Mouse (Mus musculus) MEL (cell line): ENCODE measurements around the gene Zfp648. TPM values are rescaled to one million over a fixed set of nuclear protein-coding genes. Genes with fewer than 3 reads are reported as not detected.

ENCODE experiments used
- DNase-seq: peaks from one replicate; pipeline ENCODE4 v3.0.0; 2011; ENCODE audit warnings: low read depth, low spot score
- H3K27ac ChIP-seq: 2 replicates; pipeline ENCODE4 v1.5.1; 2012; ENCODE audit warnings: low read depth, mild to moderate bottlenecking, control low read depth, low read length, moderate library complexity; ENCODE audit not compliant: control insufficient read depth
- H3K27me3 ChIP-seq, 2 experiments: fragments of 150-350 bp in 1 of 2; sonication (generic) in 1 of 2; 2 replicates each; pipeline ENCODE4 v1.6.1; 2012; ENCODE audit warnings: low read length in 2 of 2, mild to moderate bottlenecking in 2 of 2, improper control_type of control experiment in 1 of 2, moderate library complexity in 1 of 2; ENCODE audit not compliant: insufficient read depth in 2 of 2, control insufficient read depth in 1 of 2
- H3K36me3 ChIP-seq, 2 experiments: 2 replicates each; pipeline ENCODE4 v1.6.1; 2012 to 2014; ENCODE audit warnings: low read length in 2 of 2, improper control_type of control experiment in 1 of 2, inconsistent platforms in 1 of 2, mild to moderate bottlenecking in 1 of 2; ENCODE audit not compliant: insufficient read depth in 2 of 2, control insufficient read depth in 1 of 2
- H3K4me1 ChIP-seq, 2 experiments: fragments of 150-350 bp in 1 of 2; sonication (generic) in 1 of 2; 2 replicates each; pipeline ENCODE4 v1.6.1; 2012; ENCODE audit warnings: low read length in 2 of 2, improper control_type of control experiment in 1 of 2, mild to moderate bottlenecking in 1 of 2; ENCODE audit not compliant: insufficient read depth in 2 of 2, control insufficient read depth in 1 of 2
- H3K4me3 ChIP-seq, 2 experiments: fragments of 150-350 bp in 1 of 2; sonication (generic) in 1 of 2; 2 replicates each; pipeline ENCODE4 v1.5.1; 2012; ENCODE audit warnings: low read depth in 2 of 2, low read length in 2 of 2, mild to moderate bottlenecking in 2 of 2, moderate library complexity in 2 of 2, control low read depth in 1 of 2, improper control_type of control experiment in 1 of 2; ENCODE audit not compliant: control insufficient read depth in 1 of 2, insufficient read depth in 1 of 2
- H3K79me2 ChIP-seq: 2 replicates; pipeline ENCODE4 v1.6.1; 2012; ENCODE audit warnings: mild to moderate bottlenecking, low read length, moderate library complexity; ENCODE audit not compliant: control insufficient read depth, poor library complexity, insufficient read depth
- H3K9ac ChIP-seq: 2 replicates; pipeline ENCODE4 v1.6.1; 2012; ENCODE audit warnings: low read depth, mild to moderate bottlenecking, control low read depth, low read length, moderate library complexity; ENCODE audit not compliant: control insufficient read depth, poor library complexity, severe bottlenecking
- H3K9me3 ChIP-seq: fragments of 150-350 bp; sonication (generic); replicated peaks from 2 replicates; pipeline ENCODE4 v1.6.1; 2012; ENCODE audit warnings: mild to moderate bottlenecking, low read length, improper control_type of control experiment, moderate library complexity; ENCODE audit not compliant: insufficient read depth
- BHLHE40 ChIP-seq: IDR thresholded peaks from 2 replicates; pipeline ENCODE4 v1.6.1; 2012; ENCODE audit warnings: low read depth, mild to moderate bottlenecking, inconsistent platforms, low read length, improper control_type of control experiment, borderline replicate concordance
- CHD1 ChIP-seq: IDR thresholded peaks from 2 replicates; pipeline ENCODE4 v1.6.1; 2012; ENCODE audit warnings: low read depth, mild to moderate bottlenecking, inconsistent platforms, low read length, improper control_type of control experiment
- CHD2 ChIP-seq: IDR thresholded peaks from 2 replicates; pipeline ENCODE4 v1.6.1; 2011; ENCODE audit warnings: low read length, improper control_type of control experiment
- CTCF ChIP-seq, 3 experiments: IDR thresholded peaks in 2 of 3; conservative IDR thresholded peaks in 1 of 3; 2 replicates each; pipeline ENCODE4 v1.5.1; 2011 to 2012; ENCODE audit warnings: low read length in 3 of 3, low read depth in 2 of 3, mild to moderate bottlenecking in 2 of 3, improper control_type of control experiment in 1 of 3, inconsistent platforms in 1 of 3, mixed read lengths in 1 of 3, moderate library complexity in 1 of 3; ENCODE audit not compliant: control insufficient read depth in 1 of 3, insufficient read depth in 1 of 3, poor library complexity in 1 of 3, severe bottlenecking in 1 of 3
- ELF1 ChIP-seq: IDR thresholded peaks from 2 replicates; pipeline ENCODE4 v1.6.1; 2014; ENCODE audit warnings: low read depth, mild to moderate bottlenecking, inconsistent platforms, low read length, improper control_type of control experiment, moderate library complexity
- EP300 ChIP-seq, 2 experiments: IDR thresholded peaks; 2 replicates each; pipeline ENCODE4 v1.6.1; 2011; ENCODE audit warnings: improper control_type of control experiment in 2 of 2, low read length in 2 of 2, low read depth in 1 of 2, mild to moderate bottlenecking in 1 of 2
- GABPA ChIP-seq: IDR thresholded peaks from 2 replicates; pipeline ENCODE4 v1.6.1; 2012; ENCODE audit warnings: low read depth, mild to moderate bottlenecking, inconsistent platforms, low read length, improper control_type of control experiment, moderate library complexity
- GATA1 ChIP-seq: IDR thresholded peaks from 2 replicates; pipeline ENCODE4 v1.6.1; 2011; ENCODE audit warnings: low read depth, low read length, improper control_type of control experiment
- HCFC1 ChIP-seq: IDR thresholded peaks from 2 replicates; pipeline ENCODE4 v1.6.1; 2012; ENCODE audit warnings: low read depth, mild to moderate bottlenecking, inconsistent platforms, low read length, improper control_type of control experiment, moderate library complexity
- MAZ ChIP-seq: IDR thresholded peaks from 2 replicates; pipeline ENCODE4 v1.6.1; 2012; ENCODE audit warnings: low read depth, mild to moderate bottlenecking, inconsistent platforms, low read length, improper control_type of control experiment
- NRF1 ChIP-seq: IDR thresholded peaks from 2 replicates; pipeline ENCODE4 v1.6.1; 2014; ENCODE audit warnings: low read depth, mild to moderate bottlenecking, inconsistent platforms, low read length, improper control_type of control experiment, moderate library complexity; ENCODE audit not compliant: poor library complexity, insufficient read depth, severe bottlenecking
- POLR2A ChIP-seq, 2 experiments: IDR thresholded peaks; 2 replicates each; pipeline ENCODE4 v1.6.1; 2011 to 2012; ENCODE audit warnings: low read length in 2 of 2, mild to moderate bottlenecking in 2 of 2, control low read depth in 1 of 2, improper control_type of control experiment in 1 of 2, low read depth in 1 of 2, moderate library complexity in 1 of 2; ENCODE audit not compliant: control insufficient read depth in 1 of 2, insufficient read depth in 1 of 2, poor library complexity in 1 of 2
- POLR2AphosphoS2 ChIP-seq: IDR thresholded peaks from 2 replicates; pipeline ENCODE4 v1.6.1; 2011; ENCODE audit warnings: low read length, improper control_type of control experiment
- POLR2AphosphoS5 ChIP-seq: IDR thresholded peaks from 2 replicates; pipeline ENCODE4 v1.6.1; 2012; ENCODE audit warnings: low read depth, borderline replicate concordance, mild to moderate bottlenecking, inconsistent platforms, low read length, moderate library complexity, mixed read lengths
- RAD21 ChIP-seq: IDR thresholded peaks from 2 replicates; pipeline ENCODE4 v1.6.1; 2011; ENCODE audit warnings: mild to moderate bottlenecking, low read depth, low read length, improper control_type of control experiment
- RCOR1 ChIP-seq: IDR thresholded peaks from 2 replicates; pipeline ENCODE4 v1.6.1; 2012; ENCODE audit warnings: low read depth, mild to moderate bottlenecking, inconsistent platforms, low read length, improper control_type of control experiment
- SIN3A ChIP-seq: IDR thresholded peaks from 2 replicates; pipeline ENCODE4 v1.6.1; 2012; ENCODE audit warnings: low read length, improper control_type of control experiment, inconsistent platforms
- SMC3 ChIP-seq: IDR thresholded peaks from 2 replicates; pipeline ENCODE4 v1.6.1; 2011; ENCODE audit warnings: low read depth, low read length, improper control_type of control experiment
- TAL1 ChIP-seq: IDR thresholded peaks from 2 replicates; pipeline ENCODE4 v1.6.1; 2012; ENCODE audit warnings: mild to moderate bottlenecking, inconsistent platforms, low read length, moderate library complexity, mixed read lengths
- TBP ChIP-seq: IDR thresholded peaks from 2 replicates; pipeline ENCODE4 v1.8.0; 2011; ENCODE audit warnings: low read depth, low read length, improper control_type of control experiment
- TCF12 ChIP-seq: IDR thresholded peaks from 2 replicates; pipeline ENCODE4 v1.6.1; 2014; ENCODE audit warnings: low read depth, mild to moderate bottlenecking, inconsistent platforms, low read length, improper control_type of control experiment, moderate library complexity
- USF1 ChIP-seq: IDR thresholded peaks from 2 replicates; pipeline ENCODE4 v1.6.1; 2014; ENCODE audit warnings: low read depth, mild to moderate bottlenecking, inconsistent platforms, low read length, improper control_type of control experiment, moderate library complexity
- ZC3H11A ChIP-seq: IDR thresholded peaks from 2 replicates; pipeline ENCODE4 v1.6.1; 2012; ENCODE audit warnings: low read depth, mild to moderate bottlenecking, inconsistent platforms, low read length, improper control_type of control experiment
- ZKSCAN1 ChIP-seq: IDR thresholded peaks from 2 replicates; pipeline ENCODE4 v1.6.1; 2012; ENCODE audit warnings: low read depth, mild to moderate bottlenecking, inconsistent platforms, low read length, improper control_type of control experiment, moderate library complexity
- ZMIZ1 ChIP-seq: IDR thresholded peaks from 2 replicates; pipeline ENCODE4 v1.6.1; 2012; ENCODE audit warnings: low read depth, mild to moderate bottlenecking, inconsistent platforms, low read length, improper control_type of control experiment, moderate library complexity
- ZNF384 ChIP-seq: IDR thresholded peaks from 2 replicates; pipeline ENCODE4 v1.6.1; 2012; ENCODE audit warnings: low read depth, mild to moderate bottlenecking, inconsistent platforms, low read length, improper control_type of control experiment
- polyA plus RNA-seq, 2 experiments: library from polyadenylated mRNA; stranded (reverse) in 1 of 2; unstranded in 1 of 2; fragments of >175 nt in 1 of 2; fragments of >200 nt in 1 of 2; gene quantifications; 2 replicates each; pipeline versions ENCODE4 v1.2.1 to v1.2.4; 2012; ENCODE audit warnings: low replicate concordance in 2 of 2, low read depth in 1 of 2; ENCODE audit not compliant: insufficient read length in 2 of 2, insufficient read depth in 1 of 2, missing spikeins in 1 of 2
- total RNA-seq: library from RNA; depleted of rRNA; stranded (reverse); fragments of 300-350 nt; gene quantifications from 2 replicates; pipeline ENCODE4 v1.2.3, GENCODE M21; 2012

Zfp648 gene
- total and polyA plus RNA-seq, 3 experiments, result not detected

DNA sequence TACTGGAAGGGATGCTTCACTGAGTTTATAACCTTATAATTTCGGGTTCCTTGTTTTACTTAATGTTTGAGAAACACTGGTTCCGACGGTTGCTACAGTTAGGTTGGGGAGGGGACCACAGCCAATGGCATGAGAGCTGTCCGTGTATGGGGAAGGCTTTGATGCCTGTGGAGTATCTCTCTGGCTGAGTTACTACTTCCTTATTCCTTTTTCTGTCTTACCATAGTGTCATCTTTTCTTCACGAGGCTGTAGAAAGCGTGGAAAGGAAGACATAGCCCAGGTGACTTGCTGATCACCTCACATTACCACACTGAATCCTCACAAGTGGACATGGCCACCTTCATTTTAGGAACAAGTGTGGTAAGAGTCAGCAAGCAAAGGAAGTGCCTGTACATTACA lies 32.0 kb downstream of the Zfp648 start:
- Histone ChIP-seq H3K27me3 (no peaks in the 10 kb centered on the region), H3K9ac (no peak overlapping the region), H3K4me1 (no peaks in the 10 kb centered on the region), H3K79me2 (no peaks in the 10 kb centered on the region), H3K36me3 (no peaks in the 10 kb centered on the region), H3K4me3 (no peak overlapping the region), H3K9me3 (no peaks in the 10 kb centered on the region), H3K27ac (no peak overlapping the region)
- no peak for TF ChIP-seq SMC3
- no peak for TF ChIP-seq TCF12
- no peak for TF ChIP-seq BHLHE40
- no peak for TF ChIP-seq ZC3H11A
- TF ChIP-seq ZMIZ1, result no peak
- no peak for TF ChIP-seq POLR2AphosphoS5
- no peak for TF ChIP-seq ELF1
- no peak for TF ChIP-seq CHD1
- TF ChIP-seq POLR2AphosphoS2, result no peak
- no peak for TF ChIP-seq SIN3A
- TF ChIP-seq CTCF (IDR thresholded peaks at IDR 0.05 in 2 of 3, conservative IDR thresholded peaks at IDR 0.05 in 1 of 3; ENCODE audit: control insufficient read depth in 1 of 3, insufficient read depth in 1 of 3, low read depth in 2 of 3, low read length in 3 of 3, poor library complexity in 1 of 3, severe bottlenecking in 1 of 3), result no peak
- TF ChIP-seq MAZ, result no peak
- DNase-seq, result no peak

DNA sequence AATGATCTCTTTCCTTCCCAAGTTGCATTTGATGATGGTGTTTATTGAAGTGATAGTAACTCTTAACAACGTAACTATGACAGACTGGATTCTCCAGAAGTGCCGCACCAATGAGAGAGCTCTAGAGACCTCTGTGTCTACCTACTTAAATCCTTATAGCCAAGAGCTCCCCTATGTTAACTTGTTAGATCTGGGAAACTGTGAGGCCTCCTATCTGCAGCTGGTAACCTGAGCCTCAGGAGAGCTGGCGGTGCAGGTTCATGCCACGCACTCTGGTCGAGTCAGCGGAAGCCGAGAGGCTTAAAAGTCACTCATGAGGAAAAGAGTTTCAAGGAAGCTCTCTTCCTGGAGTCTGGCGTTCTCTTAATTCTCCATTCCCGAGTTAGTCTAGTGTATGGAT lies 33.8 kb downstream of the Zfp648 start:
- Histone ChIP-seq H3K4me1 (no peaks in the 10 kb centered on the region), H3K79me2 (no peaks in the 10 kb centered on the region), H3K27ac (no peak overlapping the region), H3K27me3 (no peaks in the 10 kb centered on the region)
- DNase-seq, result no peak
- no peak for TF ChIP-seq ZKSCAN1
- TF ChIP-seq POLR2AphosphoS2, result no peak
- TF ChIP-seq TAL1, result no peak
- no peak for TF ChIP-seq USF1
- TF ChIP-seq BHLHE40, result no peak
- TF ChIP-seq MAZ, result no peak
- no peak for TF ChIP-seq RAD21
- TF ChIP-seq ZNF384, result no peak
- no peak for TF ChIP-seq TBP
- no peak for TF ChIP-seq POLR2AphosphoS5
- TF ChIP-seq POLR2A (IDR thresholded peaks at IDR 0.05; ENCODE audit: control insufficient read depth in 1 of 2, insufficient read depth in 1 of 2, low read depth in 1 of 2, low read length in 2 of 2, poor library complexity in 1 of 2), result no peak
- TF ChIP-seq CHD1, result no peak
- no peak for TF ChIP-seq RCOR1
- no peak for TF ChIP-seq CHD2
- TF ChIP-seq GABPA, result no peak
- no peak for TF ChIP-seq HCFC1
- TF ChIP-seq EP300 (IDR thresholded peaks at IDR 0.05; ENCODE audit: low read depth in 1 of 2, low read length in 2 of 2), result no peak
- TF ChIP-seq NRF1, result no peak
- TF ChIP-seq SIN3A, result no peak
- no peak for TF ChIP-seq GATA1
- TF ChIP-seq, all 39 proteins: peak for 0
- Histone ChIP-seq H3K4me3 (no peak overlapping the region), H3K9me3 (no peaks in the 10 kb centered on the region), H3K36me3 (no peaks in the 10 kb centered on the region), H3K9ac (no peak overlapping the region)
